6 mouse cellular contexts compared by ENCODE assay signal in genomic region chr7:98187332-98187731, GRCm38 (mm10). TPM values are rescaled to one million over a fixed set of nuclear protein-coding genes. Genes with fewer than 3 reads are reported as not detected.
"Had no signal": no experiment of that assay in that cellular context is flagged by ENCODE, and none has a peak within 500 bp of the region (broad histone marks: within the 10 kb centered on the region; RNA-seq: fewer than 3 reads in every experiment).

No protein-coding gene starts in this region.

RNA-seq across cellular contexts. Expression of gene B3gnt6, which starts 11.9 kb away (rescaled TPM):
- total RNA-seq: monocyte, adult 5-6 weeks; neutrophil, adult 5-6 weeks had no signal
- polyA plus RNA-seq: limb, embryonic 11.5 days; limb, embryonic 15.5 days; liver, embryonic 12.5 days; lung, embryonic 14.5 days had no signal

RNA-seq across cellular contexts. Expression of gene Omp, which starts 42.0 kb away (rescaled TPM):
- total RNA-seq: monocyte, adult 5-6 weeks had no signal
